Mouse (Mus musculus): ENCODE data around the gene Opn1sw.
"Not testable (repeated sequence)": the region's sequence is repeated elsewhere in the genome, so short reads cannot be mapped to it uniquely, and the experiment has no call there.

The Opn1sw gene

GRCm38 (mm10) chr6:29396714-29397540 lies 8.7 kb upstream of the Opn1sw start:
- no peak for DNase-seq (ENCODE audit: low read depth, low spot score)

GRCm38 (mm10) chr6:29395910-29396713 lies 7.8 kb upstream of the Opn1sw start, which contains the start of gene Ccdc136:
Gene Ccdc136 (plus strand): TSS chr6:29396309.
- DNase-seq (ENCODE audit: low read depth, low spot score): peak; percentile 38

- DNase-seq (ENCODE audit: low read depth, low spot score): peak; percentile 69
These were observed 6.0 kb upstream of the Opn1sw start for GRCm38 (mm10) chr6:29394286-29394685.

- no peak for DNase-seq (ENCODE audit: low read depth, low spot score)
These were observed 3.5 kb upstream of the Opn1sw start for GRCm38 (mm10) chr6:29391802-29392201.

- not testable (repeated sequence) for DNase-seq (ENCODE audit: low read depth, low spot score)
These were observed 3.0 kb upstream of the Opn1sw start for GRCm38 (mm10) chr6:29391241-29391640.

GRCm38 (mm10) chr6:29390500-29390899 lies 2.2 kb upstream of the Opn1sw start:
- DNase-seq (ENCODE audit: low read depth, low spot score): not testable (repeated sequence)

GRCm38 (mm10) chr6:29389425-29389824 lies 1.2 kb upstream of the Opn1sw start:
- no peak for DNase-seq (ENCODE audit: low read depth, low spot score)

- no peak for DNase-seq (ENCODE audit: low read depth, low spot score)
These were observed 375 bp upstream of the Opn1sw start for GRCm38 (mm10) chr6:29388606-29389080.

- no peak for DNase-seq (ENCODE audit: low read depth, low spot score)
These were observed 5.8 kb downstream of the Opn1sw start for GRCm38 (mm10) chr6:29382442-29382841.

- DNase-seq (ENCODE audit: low read depth, low spot score): no peak
These were observed 8.3 kb downstream of the Opn1sw start for GRCm38 (mm10) chr6:29379954-29380353.

GRCm38 (mm10) chr6:29378678-29379077 lies 9.6 kb downstream of the Opn1sw start:
- DNase-seq (ENCODE audit: low read depth, low spot score): no peak

GRCm38 (mm10) chr6:29377386-29377785 lies 10.9 kb downstream of the Opn1sw start:
- DNase-seq (ENCODE audit: low read depth, low spot score): no peak

GRCm38 (mm10) chr6:29365277-29365676 lies 23.0 kb downstream of the Opn1sw start:
- no peak for DNase-seq (ENCODE audit: low read depth, low spot score)

- no peak for DNase-seq (ENCODE audit: low read depth, low spot score)
These were observed 25.1 kb downstream of the Opn1sw start for GRCm38 (mm10) chr6:29363129-29363515.

GRCm38 (mm10) chr6:29362246-29363128 lies 25.8 kb downstream of the Opn1sw start:
- DNase-seq (ENCODE audit: low read depth, low spot score): no peak

- DNase-seq (ENCODE audit: low read depth, low spot score): no peak
These were observed 28.1 kb downstream of the Opn1sw start for GRCm38 (mm10) chr6:29360211-29360610.

- DNase-seq (ENCODE audit: low read depth, low spot score): no peak
These were observed 28.9 kb downstream of the Opn1sw start for GRCm38 (mm10) chr6:29359386-29359785.

- no peak for DNase-seq (ENCODE audit: low read depth, low spot score)
These were observed 35.5 kb downstream of the Opn1sw start for GRCm38 (mm10) chr6:29352816-29353215.

- DNase-seq (ENCODE audit: low read depth, low spot score): no peak
These were observed 36.7 kb downstream of the Opn1sw start for GRCm38 (mm10) chr6:29351613-29352012.

- DNase-seq (ENCODE audit: low read depth, low spot score): no peak
These were observed 39.9 kb downstream of the Opn1sw start for GRCm38 (mm10) chr6:29348371-29348724.

- peak; percentile 99 for DNase-seq (ENCODE audit: low read depth, low spot score)
These were observed 40.5 kb downstream of the Opn1sw start, which contains the start of gene Calu for GRCm38 (mm10) chr6:29347665-29348370. Gene Calu (plus strand): TSS chr6:29348069.

Measured in retina, postnatal 7 days (tissue).